Mouse (Mus musculus) G1E (cell line): ENCODE measurements around the gene Rec8.

Experiments used
- CTCF ChIP-seq: IDR thresholded peaks from 2 replicates; pipeline ENCODE4 v1.5.1; 2012; ENCODE audit warnings: low read depth, low read length, inconsistent platforms, mixed read lengths
- GATA1 ChIP-seq: IDR thresholded peaks from 2 replicates; pipeline ENCODE4 v1.6.1; 2012; ENCODE audit warnings: borderline replicate concordance, low read length, inconsistent platforms, mixed read lengths
- TAL1 ChIP-seq: conservative IDR thresholded peaks from 2 replicates; pipeline ENCODE4 v1.6.1; 2012; ENCODE audit warnings: low read depth, low read length, inconsistent platforms, mixed read lengths

GRCm38 (mm10) chr14:55643060-55643907 is 25.4 kb downstream of the Rec8 start, which contains the start of gene Tm9sf1:
- TF ChIP-seq CTCF (no peak), TAL1 (no peak), GATA1 (no peak)
